Mouse (Mus musculus) forelimb bud, embryonic 11.5 days (tissue): ENCODE measurements at regions not wholly inside any gene's neighbourhood (a gene's known extent, or its start where the extent isn't known, plus 50 kb on each side); places are given as distances from the start of the nearest gene placed in this dataset.

Experiments used
- DNase-seq: peaks from one replicate; pipeline ENCODE4 v3.0.0-alpha.2; 2012; ENCODE audit warnings: low read depth, low spot score

DNA sequence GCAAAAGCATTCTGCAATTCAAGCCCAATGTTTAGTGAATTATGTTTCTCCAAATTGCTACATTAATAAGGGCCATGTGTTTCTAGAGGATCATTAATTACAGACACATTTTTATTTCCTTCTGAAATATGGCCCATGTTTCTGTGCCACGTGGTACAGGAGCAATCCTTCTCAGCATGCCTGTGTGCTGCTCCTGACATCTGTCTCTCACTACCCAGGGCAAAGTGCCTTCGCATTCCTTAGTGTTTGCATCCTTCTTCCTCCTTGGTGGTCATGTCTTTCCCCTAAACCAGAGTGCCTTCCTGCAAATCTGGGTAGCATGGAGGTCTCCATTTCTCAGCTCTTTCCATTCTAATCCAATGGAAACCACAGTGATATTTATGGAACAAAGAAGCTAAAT lies 832.7 kb upstream of the Fam160b2 start:
- DNase-seq, result no peak
